Mouse (Mus musculus) liver, adult 10 weeks (tissue): ENCODE measurements around the gene Klhl11. TPM values are rescaled to one million over a fixed set of nuclear protein-coding genes. Genes with fewer than 3 reads are reported as not detected.

Source experiments
- polyA plus RNA-seq: library from polyadenylated mRNA; stranded (reverse); fragments of 350-450 nt; fragmentation: Illumina TruSeq; extraction: RNeasy Lipid Tissue Mini Kit (QIAGEN cat#74804); gene quantifications from one replicate; pipeline ENCODE4 v1.2.3, GENCODE M21; 2014; ENCODE audit warnings: low read depth, low replicate concordance

The Klhl11 gene
- 1.7 TPM for polyA plus RNA-seq

GRCm38 (mm10) chr11:100472197-100472934, at the start of gene Klhl11:
Gene Klhl11 (minus strand): TSS chr11:100472741.

GRCm38 (mm10) chr11:100441797-100442196, 30.7 kb downstream of the Klhl11 start, which contains the start of the genes Nt5c3b and Klhl10:
Gene Nt5c3b (minus strand): TSS chr11:100441808.
Gene Klhl10 (plus strand): TSS chr11:100441917.

GRCm38 (mm10) chr11:100414914-100415822, 57.4 kb downstream of the Klhl11 start, which contains the start of gene Fkbp10:
Gene Fkbp10 (plus strand): TSS chr11:100415697.

GRCm38 (mm10) chr11:100414021-100414913, 58.3 kb downstream of the Klhl11 start, which contains the start of gene P3h4:
Gene P3h4 (minus strand): TSS chr11:100414836.

Other genes with a start within 250 kb of the Klhl11 start
- not detected for gene Krt16, start 223.8 kb downstream of the Klhl11 start, polyA plus RNA-seq
- not detected for gene Krt17, start 211.7 kb downstream of the Klhl11 start, polyA plus RNA-seq
- gene Krt42, start 202.9 kb downstream of the Klhl11 start, polyA plus RNA-seq: not detected
- 1,293 TPM for gene Eif1, start 152.9 kb downstream of the Klhl11 start, polyA plus RNA-seq
- not detected for gene Gast, start 138.3 kb downstream of the Klhl11 start, polyA plus RNA-seq
- 0.45 TPM for gene Hap1, start 116.6 kb downstream of the Klhl11 start, polyA plus RNA-seq
- gene Jup, start 75.0 kb downstream of the Klhl11 start, polyA plus RNA-seq: 1.7 TPM
- not detected for gene P3h4, start 57.9 kb downstream of the Klhl11 start, polyA plus RNA-seq
- gene Fkbp10, start 57.0 kb downstream of the Klhl11 start, polyA plus RNA-seq: not detected
- gene Nt5c3b, start 30.9 kb downstream of the Klhl11 start, polyA plus RNA-seq: 1.7 TPM
- gene Klhl10, start 30.8 kb downstream of the Klhl11 start, polyA plus RNA-seq: not detected
- gene Acly, start 55.3 kb upstream of the Klhl11 start, polyA plus RNA-seq: 70.6 TPM
- gene Ttc25, start 72.9 kb upstream of the Klhl11 start, polyA plus RNA-seq: not detected
- gene Cnp, start 102.2 kb upstream of the Klhl11 start, polyA plus RNA-seq: 3.5 TPM
- 2.1 TPM for gene Nkiras2, start 146.5 kb upstream of the Klhl11 start, polyA plus RNA-seq
- gene Dnajc7, start 147.4 kb upstream of the Klhl11 start, polyA plus RNA-seq: 75.5 TPM
- not detected for gene Zfp385c, start 219.7 kb upstream of the Klhl11 start, polyA plus RNA-seq
- gene Dhx58, start 231.5 kb upstream of the Klhl11 start, polyA plus RNA-seq: 4.0 TPM
- gene Kat2a, start 239.7 kb upstream of the Klhl11 start, polyA plus RNA-seq: 1.1 TPM
- gene Hspb9, start 241.1 kb upstream of the Klhl11 start, polyA plus RNA-seq: not detected